Mouse (Mus musculus) layer of hippocampus, postnatal 36 days (tissue): ENCODE measurements around the gene Lcp1. TPM values are rescaled to one million over a fixed set of nuclear protein-coding genes. Genes with fewer than 3 reads are reported as not detected.

Source experiments
- DNase-seq, 2 experiments: peaks; one replicate each; pipeline ENCODE4 v3.0.0; 2022
- total RNA-seq, 2 experiments: library from RNA; stranded (reverse); gene quantifications; 2 replicates each; pipeline ENCODE4 v1.2.3; 2021

Gene Lcp1
- total RNA-seq, 2 experiments from 2014 or later, result 6.8 to 6.9 TPM

DNA sequence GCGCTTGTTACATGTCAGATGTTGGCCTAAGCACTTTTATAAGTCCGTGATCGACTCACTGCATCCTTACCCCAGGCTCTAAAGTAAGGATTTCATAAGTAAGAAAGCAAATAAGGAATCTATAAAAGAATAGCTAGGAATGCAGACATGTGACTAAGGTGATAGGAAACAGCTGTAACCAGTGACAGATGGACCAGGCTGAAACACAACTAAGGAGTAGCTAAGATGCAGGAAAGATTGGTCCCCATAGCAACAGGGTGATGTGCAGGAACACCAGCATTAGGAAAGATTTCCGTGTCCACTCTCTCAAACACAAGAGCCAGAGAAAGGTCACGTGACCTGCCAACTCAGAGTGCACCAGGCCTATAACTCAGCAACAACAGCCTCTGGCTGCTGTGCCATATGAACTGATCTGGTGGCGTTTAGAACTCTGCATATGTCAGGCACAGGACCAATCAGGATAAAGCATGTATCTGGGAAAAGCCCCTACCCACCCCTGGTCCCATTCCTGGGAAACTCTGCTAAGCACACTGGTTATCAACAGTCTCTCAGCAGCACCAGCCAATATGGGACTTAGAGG lies 77.8 kb downstream of the Lcp1 start:
- DNase-seq, result no peak

GRCm38 (mm10) chr14:75213752-75214151 lies 82.9 kb downstream of the Lcp1 start:
- no peak for DNase-seq

- no peak for DNase-seq
Observed at GRCm38 (mm10) chr14:75218843-75219242, 87.9 kb downstream of the Lcp1 start.

DNA sequence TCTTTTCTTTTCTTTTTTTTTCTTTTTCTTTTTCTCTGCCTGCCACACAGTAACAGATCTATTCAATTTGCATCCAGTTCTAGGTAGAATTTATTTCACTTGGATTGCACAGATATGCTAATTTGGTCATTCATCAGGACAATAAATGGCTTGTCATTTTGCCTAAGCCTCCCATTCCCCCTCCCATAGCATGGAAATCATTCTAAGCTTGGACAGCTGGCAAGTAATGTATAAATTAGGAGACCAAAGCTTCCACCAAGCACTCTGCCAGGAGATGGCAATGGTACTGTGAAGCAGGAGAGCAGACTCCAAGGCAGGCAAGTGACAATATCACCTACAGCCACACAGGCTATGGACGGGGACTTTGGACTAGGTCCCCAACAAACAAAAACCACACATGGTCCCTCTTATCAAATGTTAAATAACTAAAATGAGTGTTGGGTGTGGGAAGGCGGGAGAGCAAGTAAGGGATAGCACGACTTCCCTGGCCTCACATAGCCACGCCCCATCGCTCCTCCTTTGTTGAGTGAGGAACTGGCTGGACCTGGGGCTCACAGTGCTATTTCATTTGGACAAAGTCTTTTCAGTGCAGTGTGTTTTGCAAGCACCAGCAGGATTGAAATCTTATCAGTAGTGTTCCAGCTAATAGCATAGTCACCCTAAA lies 88.5 kb downstream of the Lcp1 start:
- DNase-seq, result no peak

DNA sequence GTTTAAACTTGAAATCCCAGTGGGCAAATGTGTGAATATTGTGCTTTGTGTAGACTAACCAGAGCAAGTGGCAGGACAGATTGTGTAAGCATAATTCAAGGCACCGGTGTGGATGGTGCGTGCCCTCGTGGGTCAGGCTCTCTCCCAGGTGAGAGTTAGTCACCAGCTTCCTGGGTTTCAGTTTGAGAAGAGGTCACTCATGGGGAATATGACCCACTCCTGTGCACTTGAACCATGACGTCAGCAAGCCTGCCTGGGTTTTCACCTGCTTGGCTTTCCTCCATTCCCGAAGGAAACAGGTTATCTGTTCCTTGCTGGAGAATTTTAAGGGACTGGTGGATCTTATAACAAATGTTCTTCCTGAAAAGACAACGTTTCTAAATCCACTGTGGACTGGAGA lies 91.5 kb downstream of the Lcp1 start:
- no peak for DNase-seq

- no peak for DNase-seq
Observed at GRCm38 (mm10) chr14:75227453-75228084, 96.7 kb downstream of the Lcp1 start.

GRCm38 (mm10) chr14:75229834-75230233 lies 98.9 kb downstream of the Lcp1 start:
- peak in 1 of 2 experiments; percentile 10 for DNase-seq

GRCm38 (mm10) chr14:75233070-75233469 lies 102.2 kb downstream of the Lcp1 start:
- no peak for DNase-seq

DNA sequence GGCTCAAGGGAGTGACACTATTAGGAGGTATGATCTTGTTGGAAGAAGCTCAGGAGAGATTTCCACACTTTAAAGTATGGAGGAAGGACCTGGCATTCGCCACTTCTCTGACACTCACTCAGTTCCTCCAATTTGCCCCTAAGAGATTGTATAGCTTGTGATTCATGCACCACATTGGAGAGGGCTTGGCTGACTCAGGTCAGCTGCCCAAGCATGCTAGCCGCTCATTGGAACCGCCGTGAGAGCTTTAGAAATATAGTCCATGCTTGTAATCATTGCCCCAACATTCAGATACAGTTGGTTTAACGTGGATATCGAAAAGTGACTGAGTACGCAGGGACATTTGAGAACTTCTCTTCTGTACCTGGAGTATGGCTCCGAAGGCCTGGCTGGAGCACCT lies 104.7 kb downstream of the Lcp1 start:
- DNase-seq, result no peak

GRCm38 (mm10) chr14:75235955-75236635 lies 105.2 kb downstream of the Lcp1 start:
- DNase-seq, result peak; percentile 48 to 52

GRCm38 (mm10) chr14:75236636-75237003 lies 105.7 kb downstream of the Lcp1 start:
- no peak for DNase-seq

- DNase-seq, result no peak
Observed at GRCm38 (mm10) chr14:75237096-75237495, 106.2 kb downstream of the Lcp1 start.

DNA sequence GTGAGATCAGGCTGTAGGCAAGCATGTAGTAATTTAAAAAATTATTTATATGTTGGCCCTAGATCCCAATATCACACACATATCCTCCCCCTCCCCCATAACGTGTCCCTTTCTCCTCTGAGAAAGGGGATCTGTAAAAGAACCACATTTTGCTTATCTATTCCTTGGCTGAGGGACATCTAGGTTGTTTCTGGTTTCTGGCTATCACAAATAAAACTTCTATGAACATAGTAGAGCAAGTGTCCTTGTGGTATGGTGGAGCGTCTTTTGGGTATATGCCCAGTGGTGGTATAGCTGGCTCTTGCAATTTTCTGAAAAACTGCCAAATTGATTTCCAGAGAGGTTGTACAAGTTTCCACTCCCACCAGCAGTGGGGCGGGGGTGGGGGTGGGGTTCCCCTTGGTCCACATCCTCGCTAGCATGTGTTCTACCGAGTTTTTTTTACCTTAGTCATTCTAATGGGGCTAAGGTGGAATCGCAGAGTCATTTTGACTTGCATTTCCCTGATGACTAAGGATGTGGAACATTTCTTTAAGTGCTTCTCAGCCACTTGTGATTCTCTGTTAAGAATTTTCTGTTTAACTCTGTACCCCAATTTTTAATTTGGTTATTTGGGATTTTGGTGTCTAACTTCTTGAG lies 107.3 kb downstream of the Lcp1 start:
- no peak for DNase-seq

- DNase-seq, result no peak
Observed at GRCm38 (mm10) chr14:75242087-75242486, 111.2 kb downstream of the Lcp1 start, which contains the start of gene Cpb2. Gene Cpb2 (plus strand): TSS chr14:75242287.

DNA sequence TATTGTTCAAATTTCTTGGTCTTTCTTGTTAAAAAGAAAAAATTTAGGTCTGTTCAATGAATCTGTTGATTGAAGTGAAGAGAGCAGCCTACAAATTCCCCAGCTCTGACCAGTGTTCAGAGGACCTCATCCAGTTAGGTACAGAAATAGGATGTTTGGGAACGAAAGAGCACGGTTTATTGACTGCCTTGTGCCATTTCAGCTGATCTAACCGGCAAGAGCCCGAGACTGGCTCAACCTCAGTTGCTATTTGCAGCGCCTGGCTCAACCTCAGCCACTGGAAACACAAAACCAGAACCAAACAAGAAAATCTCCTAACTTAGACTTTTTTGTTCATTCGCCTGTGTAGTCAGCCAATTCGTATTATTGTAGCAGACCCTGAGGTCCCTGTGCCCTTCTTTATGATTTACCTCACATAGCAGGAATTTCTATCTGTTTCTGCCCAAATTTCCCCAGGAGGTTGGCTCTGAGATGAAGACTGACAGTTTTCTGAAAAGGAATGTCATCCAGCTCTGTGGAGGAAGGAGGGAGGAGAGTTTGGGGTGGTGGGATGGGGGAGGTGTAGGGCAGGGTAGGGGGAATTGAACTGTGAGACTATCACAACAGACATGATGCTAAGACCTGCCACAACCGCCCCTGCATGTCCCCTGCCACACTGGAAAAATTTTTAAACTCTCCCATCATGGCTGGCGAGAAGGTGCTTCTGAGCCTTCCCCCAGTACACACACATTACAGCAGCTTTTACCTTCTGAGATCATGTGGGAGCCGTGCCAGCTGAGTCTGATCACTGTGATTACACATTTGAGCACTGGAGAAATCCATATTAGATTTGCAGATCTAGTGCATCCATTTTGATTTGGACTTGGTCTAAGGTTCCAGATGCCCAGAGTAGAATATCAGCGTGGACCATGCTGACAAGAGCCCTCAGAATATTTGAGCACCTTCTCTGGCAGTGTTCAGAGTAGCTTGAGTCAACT lies 115.4 kb downstream of the Lcp1 start:
- no peak for DNase-seq

GRCm38 (mm10) chr14:75250432-75250831 lies 119.5 kb downstream of the Lcp1 start:
- DNase-seq, result no peak

- no peak for DNase-seq
Observed at GRCm38 (mm10) chr14:75256521-75256920, 125.6 kb downstream of the Lcp1 start.

DNA sequence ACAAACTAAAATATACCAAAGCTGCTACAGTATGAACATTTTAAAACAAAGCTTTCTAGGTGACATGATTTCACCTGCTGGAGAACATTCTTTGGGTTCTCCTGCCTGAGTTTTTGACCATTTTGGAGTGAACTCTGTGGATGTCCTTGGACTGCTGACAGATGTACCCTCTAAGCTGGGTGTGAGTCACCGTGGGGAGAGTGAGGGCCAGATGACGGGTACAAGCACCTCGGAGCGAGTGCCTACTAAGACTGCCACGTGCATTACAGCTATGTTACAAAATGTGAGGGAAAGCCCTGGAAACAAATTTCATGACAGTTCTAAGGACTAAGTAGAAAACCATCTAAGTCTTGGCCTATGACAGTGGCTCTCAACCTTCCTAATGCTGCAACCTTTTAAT lies 138.6 kb downstream of the Lcp1 start:
- no peak for DNase-seq

GRCm38 (mm10) chr14:75279716-75280115 lies 148.8 kb downstream of the Lcp1 start:
- no peak for DNase-seq

DNA sequence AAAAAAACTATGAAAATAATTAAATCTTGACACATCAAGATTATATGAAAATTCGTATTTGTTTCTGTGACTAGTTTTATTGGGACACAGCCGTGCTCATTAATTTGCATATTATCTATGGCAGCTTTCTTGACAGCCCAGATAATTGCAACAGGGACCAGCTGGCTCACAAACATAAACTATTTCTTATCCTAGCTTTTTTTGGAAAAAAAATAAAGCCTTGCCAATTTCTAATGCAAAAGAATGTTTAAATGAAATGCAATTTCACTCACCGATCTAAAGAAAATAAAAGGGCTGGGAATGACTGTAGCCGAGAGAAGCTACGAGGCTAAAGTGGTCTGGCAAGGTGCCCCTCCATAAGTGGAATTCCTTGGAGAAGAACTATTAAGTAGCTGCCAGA lies 149.5 kb downstream of the Lcp1 start:
- DNase-seq, result no peak
